ENCODE assay signal across 8 mouse cellular contexts in genomic region chr5:25666108-25666507, GRCm38 (mm10). TPM values are rescaled to one million over a fixed set of nuclear protein-coding genes. Genes with fewer than 3 reads are reported as not detected.
DNase-seq lines count a peak whose midpoint lies in the region; ATAC-seq and TF ChIP-seq lines count a peak whose summit lies in the region.

No protein-coding gene starts in this region.

- no peaks in the 10 kb centered on the region for H3K27me3 ChIP-seq in hindbrain, embryonic 10.5 days (ENCODE audit: insufficient read depth, poor library complexity, severe bottlenecking)
- no peaks in the 10 kb centered on the region for H3K27me3 ChIP-seq in limb, embryonic 10.5 days (ENCODE audit: low read depth, poor library complexity, severe bottlenecking)
- no peaks in the 10 kb centered on the region for H3K27me3 ChIP-seq in liver, embryonic 12.5 days (replicated peaks)

- 64% methylated on average over 4 of the region's 4 CpGs for WGBS in hindbrain, embryonic 10.5 days
- 33% methylated on average over 4 of the region's 4 CpGs for WGBS in limb, embryonic 10.5 days
- 65% methylated on average over 4 of the region's 4 CpGs for WGBS in liver, embryonic 12.5 days (ENCODE audit: insufficient replicate concordance)

- no peak overlapping the region for H3K9ac ChIP-seq in liver, embryonic 12.5 days

- intact Hi-C loops in gastrocnemius, adult 2 months (cut with DNase I), result no loop called here

- H3K4me2 ChIP-seq in liver, embryonic 12.5 days, result no peak overlapping the region

- DNase-seq in gastrocnemius, adult 2 months, result peak; percentile 26
- no peak for DNase-seq in gastrocnemius, postnatal 25 days
- DNase-seq in embryo, embryonic 10.5 days (ENCODE audit: low spot score), result peak; percentile 54
- DNase-seq in hindbrain, embryonic 10.5 days (ENCODE audit: low spot score), result peak; percentile 20
- DNase-seq in limb, embryonic 10.5 days (ENCODE audit: low spot score), result peak; percentile 74
- DNase-seq in ovary, postnatal 14 days (ENCODE audit: low spot score), result no peak

- no peak for TF ChIP-seq CTCF in gastrocnemius, adult 2 months (IDR thresholded peaks at IDR 0.05)

- no peak overlapping the region for H3K4me3 ChIP-seq in gastrocnemius, adult 2 months
- H3K4me3 ChIP-seq in hindbrain, embryonic 10.5 days, result no peak overlapping the region
- H3K4me3 ChIP-seq in limb, embryonic 10.5 days, result no peak overlapping the region
- H3K4me3 ChIP-seq in liver, embryonic 12.5 days, result no peak overlapping the region

- H3K9me3 ChIP-seq in hindbrain, embryonic 10.5 days, result no peaks in the 10 kb centered on the region
- H3K9me3 ChIP-seq in limb, embryonic 10.5 days (replicated peaks), result no peaks in the 10 kb centered on the region
- H3K9me3 ChIP-seq in liver, embryonic 12.5 days (replicated peaks), result no peaks in the 10 kb centered on the region

- peaks cover 8% of the 10 kb centered on the region; the same call in 1 of the 2 replicates for H3K4me1 ChIP-seq in hindbrain, embryonic 10.5 days (replicated peaks)
- peaks cover 21% of the 10 kb centered on the region for H3K4me1 ChIP-seq in limb, embryonic 10.5 days
- H3K4me1 ChIP-seq in liver, embryonic 12.5 days, result no peaks in the 10 kb centered on the region; the same call in 1 of the 2 replicates

- no peak overlapping the region for H3K27ac ChIP-seq in gastrocnemius, adult 2 months
- no peak overlapping the region for H3K27ac ChIP-seq in hindbrain, embryonic 10.5 days
- peak overlapping the region; percentile 72 for H3K27ac ChIP-seq in limb, embryonic 10.5 days
- no peak overlapping the region for H3K27ac ChIP-seq in liver, embryonic 12.5 days

- no peaks in the 10 kb centered on the region for H3K36me3 ChIP-seq in hindbrain, embryonic 10.5 days
- H3K36me3 ChIP-seq in limb, embryonic 10.5 days, result peaks cover 3% of the 10 kb centered on the region; the same call in 1 of the 2 replicates
- no peaks in the 10 kb centered on the region for H3K36me3 ChIP-seq in liver, embryonic 12.5 days

- ATAC-seq in inflammation-experienced regulatory T-cells, adult 6 months, result no peak
- no peak for ATAC-seq in liver, embryonic 12.5 days

RNA-seq across cellular contexts. Expression of gene Xrcc2, which starts 39.5 kb away (rescaled TPM):
- total RNA-seq in gastrocnemius, adult 2 months (2021), result 1 to 10 TPM; 4.0 to 4.4 TPM
- total RNA-seq in gastrocnemius, postnatal 25 days (2021), result 1 to 10 TPM; 2.4 to 3.2 TPM
- 12.5 and 15.7 TPM in 2 replicates for polyA plus RNA-seq in hindbrain, embryonic 10.5 days (2016; fragmentation: Nextera tagmentation; extraction: Ambion mirVana)
- polyA plus RNA-seq in limb, embryonic 10.5 days (2016; fragmentation: Nextera tagmentation; extraction: Ambion mirVana), result 19.4 and 19.9 TPM in 2 replicates
- polyA plus RNA-seq in inflammation-experienced regulatory T-cells, adult 6 months (2017; shearing (Covaris generic)), result 1 to 10 TPM; 2.9 to 6.3 (median 4.7) TPM
- 8.0 and 8.9 TPM in 2 replicates for polyA plus RNA-seq in liver, embryonic 12.5 days (2016; fragmentation: Nextera tagmentation; extraction: Ambion mirVana)

Comparison
In these comparisons a context has a peak if more than half of its experiments do, and no peak if none do; other contexts are left out.
1. DNase-seq: peak in gastrocnemius, adult 2 months (single experiment), embryo, embryonic 10.5 days (single experiment), hindbrain, embryonic 10.5 days (single experiment) and limb, embryonic 10.5 days (single experiment); none in gastrocnemius, postnatal 25 days (single experiment) and ovary, postnatal 14 days (single experiment).